Mouse (Mus musculus): ENCODE data around the gene Emilin1.

The Emilin1 gene

GRCm38 (mm10) chr5:30907413-30908059 is 5.7 kb upstream of the Emilin1 start, which contains the start of gene Ost4:
Gene Ost4 (minus strand): TSS chr5:30907788.
- CTCF ChIA-PET: interaction anchor here (0.9 kb wide), 1 partner anchor 14 kb away, joined by 3 read pairs; no protein-coding TSS in a partner anchor

DNA sequence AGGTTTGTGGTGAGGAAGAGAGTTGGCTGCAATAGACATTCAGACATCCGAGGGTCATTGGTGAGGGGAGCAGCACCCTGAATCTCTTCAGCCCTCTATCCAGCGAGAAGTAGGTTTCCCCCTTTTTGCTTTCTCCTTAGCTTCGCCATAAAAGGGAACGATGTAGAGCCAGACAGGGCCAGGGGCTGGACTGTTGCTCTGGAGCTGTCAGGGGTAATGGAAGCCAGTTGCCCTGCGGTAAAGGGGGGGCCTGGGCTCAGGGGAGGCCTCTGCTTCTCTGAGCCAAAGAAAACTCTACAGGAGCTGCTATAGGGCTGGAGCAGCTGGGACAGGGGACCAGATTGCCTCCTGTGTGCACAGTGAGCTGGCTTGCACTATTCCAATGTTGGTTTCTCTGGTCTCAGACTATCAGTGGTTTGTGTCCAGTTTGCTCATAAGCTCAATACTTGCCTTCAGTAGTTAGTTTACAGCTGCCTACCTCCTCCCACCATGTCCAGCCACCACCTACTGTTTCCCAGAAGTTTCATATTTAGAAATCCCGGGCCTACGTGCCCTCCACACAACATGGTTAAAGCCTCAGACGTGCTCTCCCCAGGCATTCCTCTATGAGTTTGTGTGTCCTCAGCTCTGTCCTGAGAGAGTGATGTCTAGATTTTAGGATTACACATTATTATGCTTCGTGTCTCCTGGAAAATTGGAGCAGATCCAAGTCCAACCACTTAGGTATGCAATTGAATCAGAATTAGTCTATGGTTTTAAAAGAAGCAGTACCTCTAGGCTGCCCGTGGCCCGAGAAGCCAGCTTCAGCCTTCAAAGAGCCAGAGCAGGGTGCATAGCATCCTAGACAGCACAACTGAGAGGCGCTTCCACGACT is 4.5 kb upstream of the Emilin1 start:
- CTCF ChIA-PET: no interaction called here

DNA sequence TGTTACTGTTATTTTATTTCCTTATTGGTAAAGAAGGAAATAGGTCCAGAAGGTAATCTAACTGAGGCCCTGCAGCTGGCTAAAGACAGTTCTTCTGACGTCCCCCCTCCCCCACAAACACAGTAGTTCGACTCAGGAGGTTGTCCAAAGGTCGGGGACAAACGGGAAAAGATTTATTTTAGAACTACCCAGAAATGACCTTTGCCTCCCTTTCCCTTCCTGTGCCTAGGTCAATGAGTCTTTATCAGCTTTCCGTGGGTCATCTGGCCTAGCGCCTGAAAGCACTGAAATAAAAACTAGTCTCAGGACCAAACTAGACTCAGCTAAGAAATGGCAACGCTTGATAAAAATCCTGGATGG is 3.9 kb upstream of the Emilin1 start:
- CTCF ChIA-PET: no interaction called here

DNA sequence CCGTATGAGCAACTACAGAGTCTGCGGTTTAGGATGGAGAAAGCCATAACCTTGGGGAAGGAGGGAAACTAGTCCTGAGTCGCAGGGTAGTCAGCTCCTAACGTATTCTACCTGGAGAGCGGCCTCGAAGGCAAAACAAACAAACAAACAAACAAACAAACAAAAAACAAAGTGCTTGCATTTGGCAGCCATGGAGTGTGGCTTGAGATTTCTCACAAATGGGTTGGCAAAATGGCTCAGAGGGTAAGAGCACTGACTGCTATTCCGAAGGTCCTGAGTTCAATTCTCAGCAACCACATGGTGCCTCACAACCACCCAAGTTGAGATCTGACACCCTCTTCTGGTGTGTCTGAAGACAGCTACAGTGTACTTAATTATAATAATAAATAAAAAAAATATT is 3.3 kb upstream of the Emilin1 start:
- CTCF ChIA-PET: no interaction called here

DNA sequence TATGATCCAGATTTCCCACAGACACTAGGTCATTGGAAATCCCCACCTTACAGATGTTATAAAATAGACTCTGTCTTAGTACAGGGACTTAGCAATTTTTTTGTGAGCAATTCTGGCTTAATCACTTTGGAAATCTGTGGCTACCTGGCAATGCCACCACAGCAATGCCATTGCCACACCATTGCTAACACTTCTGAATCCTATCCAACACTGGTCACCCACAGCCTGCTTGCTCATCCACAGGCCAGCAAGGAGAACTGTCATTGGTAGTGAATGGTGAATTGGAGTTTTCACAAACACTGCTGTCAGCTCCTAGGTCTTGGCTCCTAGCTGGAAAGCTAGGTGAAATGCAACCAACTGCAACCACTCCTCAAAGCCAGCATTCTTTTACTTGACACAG is 2.7 kb upstream of the Emilin1 start:
- CTCF ChIA-PET: no interaction called here

DNA sequence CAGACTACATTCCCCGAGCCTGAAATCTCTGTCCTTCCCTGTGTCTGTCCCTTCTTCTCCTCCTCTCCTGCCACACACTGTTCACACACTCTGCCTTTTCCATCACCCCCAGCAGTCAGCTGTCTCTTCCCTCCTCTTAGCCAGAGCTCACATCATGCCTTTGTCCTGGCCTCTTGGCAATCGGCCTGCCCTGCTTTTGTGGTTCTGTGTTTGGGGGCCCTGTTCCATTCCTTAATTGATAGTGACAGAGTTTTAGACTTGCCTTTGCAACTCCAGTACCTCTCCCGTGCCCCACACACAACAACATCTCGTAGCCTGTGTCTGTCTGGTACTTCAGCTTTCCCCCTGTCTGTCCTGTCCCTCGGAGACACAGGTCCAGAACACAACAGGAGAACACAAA is 1.0 kb upstream of the Emilin1 start:
- CTCF ChIA-PET: no interaction called here

- CTCF ChIA-PET: no interaction called here
Measured at GRCm38 (mm10) chr5:30914101-30914635, 966 bp downstream of the Emilin1 start.

DNA sequence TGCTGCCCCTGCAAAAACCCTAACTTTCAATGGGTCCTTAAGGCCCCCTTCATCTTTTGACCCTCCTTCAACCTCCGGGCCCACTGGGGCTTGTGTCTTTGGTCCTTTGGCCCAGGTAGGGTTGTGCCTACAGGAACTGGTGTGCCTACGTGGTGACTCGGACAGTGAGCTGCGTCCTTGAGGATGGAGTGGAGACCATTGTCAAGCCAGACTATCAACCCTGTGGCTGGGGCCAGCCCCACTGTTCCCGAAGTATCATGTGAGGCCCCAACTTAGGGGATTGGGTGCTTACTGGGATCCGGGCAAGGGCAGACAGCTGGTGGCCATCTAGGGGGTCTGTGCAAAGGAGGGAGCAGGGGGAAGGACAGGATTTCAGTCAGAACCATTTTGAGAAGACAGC is 1.6 kb downstream of the Emilin1 start:
- CTCF ChIA-PET: interaction anchor here (1.3 kb wide), 1 partner anchor 109 kb away, joined by 3 read pairs; no protein-coding TSS in a partner anchor

DNA sequence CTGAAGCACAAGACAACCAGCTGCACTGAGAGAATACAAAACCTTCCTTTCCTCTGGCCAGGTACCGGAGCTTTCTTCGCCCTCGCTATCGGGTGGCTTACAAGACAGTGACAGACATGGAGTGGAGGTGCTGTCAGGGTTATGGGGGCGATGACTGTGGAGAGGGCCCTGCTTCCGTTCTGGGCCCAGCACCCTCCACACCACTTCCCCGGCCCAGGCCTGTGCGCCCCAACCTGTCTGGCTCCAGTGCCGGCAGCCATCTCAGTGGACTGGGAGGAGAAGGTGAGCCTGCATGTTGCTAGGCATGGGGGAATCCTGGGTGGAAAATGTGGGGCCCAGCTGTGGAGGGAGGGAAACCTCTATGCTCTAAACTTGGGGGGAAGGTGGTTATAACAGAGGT is 2.3 kb downstream of the Emilin1 start:
- CTCF ChIA-PET: interaction anchor here (1.3 kb wide), 1 partner anchor 110 kb away, joined by 3 read pairs; no protein-coding TSS in a partner anchor

DNA sequence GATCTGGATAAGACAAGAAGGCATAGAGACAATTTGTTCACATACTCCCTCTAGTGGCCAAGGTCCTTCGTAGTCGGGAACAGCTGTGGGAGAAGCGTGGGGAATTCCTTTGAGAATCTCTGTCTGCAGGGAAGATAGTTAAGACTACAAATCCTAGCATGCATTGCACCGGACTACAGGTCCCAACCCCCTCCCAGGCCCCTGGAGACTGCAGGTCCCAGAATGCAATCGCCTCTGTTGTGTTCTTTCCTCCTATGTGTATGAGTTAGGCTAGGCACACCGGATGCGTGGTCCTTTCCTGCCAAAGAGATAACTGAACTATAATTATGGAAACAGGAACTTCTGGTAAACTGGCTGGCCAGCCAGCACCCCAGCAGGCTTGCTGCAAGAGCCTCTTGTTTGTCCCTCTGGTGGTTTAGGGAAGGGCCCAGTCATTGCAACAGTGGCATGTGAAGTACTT is 2.8 kb downstream of the Emilin1 start:
- CTCF ChIA-PET: interaction anchor here (1.3 kb wide), 1 partner anchor 111 kb away, joined by 3 read pairs; no protein-coding TSS in a partner anchor

DNA sequence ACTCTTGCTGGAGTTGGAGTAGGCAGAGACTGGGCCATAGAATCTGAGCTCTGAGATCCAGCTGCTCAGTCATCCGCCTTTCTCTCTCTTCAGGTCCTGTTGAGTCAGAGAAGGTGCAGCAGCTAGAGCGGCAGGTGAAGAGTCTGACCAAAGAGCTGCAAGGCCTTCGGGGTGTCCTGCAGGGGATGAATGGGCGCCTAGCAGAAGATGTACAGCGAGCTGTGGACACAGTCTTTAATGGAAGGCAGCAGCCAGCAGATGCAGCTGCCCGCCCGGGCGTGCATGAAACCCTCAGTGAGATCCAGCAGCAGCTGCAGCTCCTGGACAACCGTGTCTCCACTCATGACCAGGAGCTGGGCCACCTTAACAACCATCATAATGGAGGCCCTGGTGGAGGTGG is 3.6 kb downstream of the Emilin1 start:
- CTCF ChIA-PET: no interaction called here

GRCm38 (mm10) chr5:30917348-30917747 is 4.1 kb downstream of the Emilin1 start:
- CTCF ChIA-PET: no interaction called here

GRCm38 (mm10) chr5:30917891-30918670 is 4.9 kb downstream of the Emilin1 start:
- CTCF ChIA-PET: no interaction called here

DNA sequence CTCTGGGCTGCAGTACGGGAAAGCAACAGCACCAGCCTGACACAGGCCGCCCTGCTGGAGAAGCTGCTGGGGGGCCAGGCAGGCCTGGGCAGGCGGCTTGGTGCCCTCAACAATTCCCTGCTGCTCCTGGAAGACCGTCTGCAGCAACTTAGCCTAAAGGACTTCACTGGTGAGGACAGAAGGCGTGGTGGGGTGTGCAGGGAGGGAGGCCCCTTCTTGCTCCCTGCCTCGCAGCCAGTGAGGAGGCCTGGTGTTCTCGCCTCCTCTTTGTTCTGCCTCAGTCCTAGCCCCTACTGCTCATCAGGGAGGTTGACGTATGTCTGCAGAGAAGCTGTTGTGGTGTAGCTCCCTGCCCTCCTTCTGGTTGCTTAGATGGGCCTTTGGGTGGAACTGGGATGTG is 5.5 kb downstream of the Emilin1 start:
- CTCF ChIA-PET: no interaction called here

- CTCF ChIA-PET: no interaction called here
Measured at GRCm38 (mm10) chr5:30919831-30920614, 6.8 kb downstream of the Emilin1 start.

DNA sequence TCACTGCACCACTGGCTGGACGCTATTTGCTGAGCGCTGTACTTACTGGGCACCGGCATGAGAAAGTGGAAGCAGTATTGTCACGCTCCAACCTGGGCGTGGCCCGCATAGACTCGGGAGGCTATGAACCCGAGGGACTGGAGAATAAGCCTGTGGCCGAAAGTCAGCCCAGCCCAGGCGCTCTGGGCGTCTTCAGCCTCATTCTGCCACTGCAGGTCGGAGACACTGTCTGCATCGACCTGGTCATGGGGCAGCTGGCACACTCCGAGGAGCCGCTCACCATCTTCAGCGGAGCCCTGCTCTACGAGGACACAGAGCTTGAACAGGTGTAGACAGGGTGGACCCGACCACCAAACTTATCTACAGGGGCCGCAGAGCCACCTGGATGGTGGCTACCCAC is 7.4 kb downstream of the Emilin1 start:
- CTCF ChIA-PET: interaction anchor here (0.7 kb wide), 1 partner anchor 40 kb away, joined by 3 read pairs; the partner anchor contains the start of gene Preb

DNA sequence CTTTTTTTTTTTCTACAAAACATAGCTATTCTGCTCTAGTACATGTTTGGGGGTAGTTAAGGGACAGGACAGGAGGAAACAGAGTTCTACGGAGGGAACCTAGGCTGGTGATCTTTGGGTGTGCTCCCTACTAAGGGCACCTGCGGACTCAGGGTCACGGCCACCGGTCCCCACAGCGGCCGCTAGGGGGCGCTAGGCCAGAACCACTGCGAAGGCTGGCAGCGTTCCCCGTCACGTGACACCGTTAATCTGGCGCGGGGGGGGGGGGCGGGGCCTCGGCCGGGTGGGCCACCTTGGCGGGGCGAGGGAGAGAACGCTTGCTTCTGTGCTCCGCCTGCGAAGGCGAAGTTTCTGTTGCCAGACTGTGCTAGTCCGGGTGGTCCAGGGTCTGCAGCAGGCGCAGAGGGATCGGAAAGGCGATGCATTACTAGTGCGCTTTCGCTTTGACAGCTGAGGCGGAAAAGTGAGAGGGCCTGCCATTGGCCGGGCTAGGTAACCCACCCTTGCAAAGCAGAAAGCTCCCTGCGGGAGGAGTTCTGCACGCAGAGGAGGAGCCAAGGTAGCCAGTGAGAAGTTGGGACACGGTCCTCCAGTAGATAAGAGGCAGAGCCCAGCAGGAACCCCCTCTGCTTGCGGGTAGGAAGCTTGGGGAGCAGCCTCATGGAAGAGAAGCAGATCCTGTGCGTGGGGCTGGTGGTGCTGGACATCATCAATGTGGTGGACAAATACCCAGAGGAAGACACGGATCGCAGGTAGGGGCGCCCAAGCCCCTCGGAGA is 8.2 kb downstream of the Emilin1 start, which contains the start of gene Khk:
Gene Khk, plus strand, starts transcription at position 176 of the 778 bp plus-strand sequence.
- CTCF ChIA-PET: interaction anchor here (0.7 to 1.2 kb wide), 3 partner anchors 14 to 106 kb away, joined by 3 to 4 read pairs (median 3); partner anchors contain the start of genes Ost4 and Preb

GRCm38 (mm10) chr5:30922581-30923041 is 9.4 kb downstream of the Emilin1 start:
- CTCF ChIA-PET: interaction anchor here (0.7 to 1.2 kb wide), 2 partner anchors 37 to 107 kb away, joined by 3 to 4 read pairs; no protein-coding TSS in a partner anchor

DNA sequence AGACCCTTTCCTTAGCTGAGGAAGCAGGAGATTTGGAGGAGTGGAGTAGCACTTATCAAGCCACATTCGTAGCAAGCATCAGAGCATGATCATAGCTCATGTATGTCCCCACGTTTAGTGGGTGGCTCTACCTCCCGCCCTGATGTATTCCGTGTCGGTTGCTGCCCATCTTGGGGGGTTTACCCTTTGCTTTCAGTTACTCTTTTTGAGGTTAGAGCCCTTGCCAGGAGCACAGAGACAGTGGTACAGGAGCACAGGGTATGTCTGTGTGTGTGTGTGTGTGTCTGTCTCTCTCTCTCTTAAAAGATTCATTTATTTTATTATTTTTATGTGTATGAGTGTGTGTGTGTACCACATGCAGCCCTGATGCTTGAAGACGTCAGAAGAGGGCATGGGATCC is 9.9 kb downstream of the Emilin1 start:
- CTCF ChIA-PET: no interaction called here

GRCm38 (mm10) chr5:30924614-30925013 is 11.4 kb downstream of the Emilin1 start:
- CTCF ChIA-PET: interaction anchor here (1.1 kb wide), 1 partner anchor 113 kb away, joined by 5 read pairs; no protein-coding TSS in a partner anchor
